Mouse (Mus musculus) MEL (cell line): ENCODE data around the gene Clk2. TPM values are rescaled to one million over a fixed set of nuclear protein-coding genes. Genes with fewer than 3 reads are reported as not detected.
A peak's percentile ranks its signal among the peaks of the same experiment; 100 is the strongest.

Experiments
- DNase-seq: peaks from one replicate; pipeline ENCODE4 v3.0.0; 2011; ENCODE audit warnings: low read depth, low spot score
- H3K27ac ChIP-seq: 2 replicates; pipeline ENCODE4 v1.5.1; 2012; ENCODE audit warnings: low read depth, mild to moderate bottlenecking, control low read depth, low read length, moderate library complexity; ENCODE audit not compliant: control insufficient read depth
- H3K27me3 ChIP-seq, 2 experiments: fragments of 150-350 bp in 1 of 2; sonication (generic) in 1 of 2; 2 replicates each; pipeline ENCODE4 v1.6.1; 2012; ENCODE audit warnings: low read length in 2 of 2, mild to moderate bottlenecking in 2 of 2, improper control_type of control experiment in 1 of 2, moderate library complexity in 1 of 2; ENCODE audit not compliant: insufficient read depth in 2 of 2, control insufficient read depth in 1 of 2
- H3K36me3 ChIP-seq, 2 experiments: 2 replicates each; pipeline ENCODE4 v1.6.1; 2012 to 2014; ENCODE audit warnings: low read length in 2 of 2, improper control_type of control experiment in 1 of 2, inconsistent platforms in 1 of 2, mild to moderate bottlenecking in 1 of 2; ENCODE audit not compliant: insufficient read depth in 2 of 2, control insufficient read depth in 1 of 2
- H3K4me1 ChIP-seq, 2 experiments: fragments of 150-350 bp in 1 of 2; sonication (generic) in 1 of 2; 2 replicates each; pipeline ENCODE4 v1.6.1; 2012; ENCODE audit warnings: low read length in 2 of 2, improper control_type of control experiment in 1 of 2, mild to moderate bottlenecking in 1 of 2; ENCODE audit not compliant: insufficient read depth in 2 of 2, control insufficient read depth in 1 of 2
- H3K4me3 ChIP-seq, 2 experiments: fragments of 150-350 bp in 1 of 2; sonication (generic) in 1 of 2; 2 replicates each; pipeline ENCODE4 v1.5.1; 2012; ENCODE audit warnings: low read depth in 2 of 2, low read length in 2 of 2, mild to moderate bottlenecking in 2 of 2, moderate library complexity in 2 of 2, control low read depth in 1 of 2, improper control_type of control experiment in 1 of 2; ENCODE audit not compliant: control insufficient read depth in 1 of 2, insufficient read depth in 1 of 2
- H3K79me2 ChIP-seq: 2 replicates; pipeline ENCODE4 v1.6.1; 2012; ENCODE audit warnings: mild to moderate bottlenecking, low read length, moderate library complexity; ENCODE audit not compliant: control insufficient read depth, poor library complexity, insufficient read depth
- H3K9ac ChIP-seq: 2 replicates; pipeline ENCODE4 v1.6.1; 2012; ENCODE audit warnings: low read depth, mild to moderate bottlenecking, control low read depth, low read length, moderate library complexity; ENCODE audit not compliant: control insufficient read depth, poor library complexity, severe bottlenecking
- H3K9me3 ChIP-seq: fragments of 150-350 bp; sonication (generic); replicated peaks from 2 replicates; pipeline ENCODE4 v1.6.1; 2012; ENCODE audit warnings: mild to moderate bottlenecking, low read length, improper control_type of control experiment, moderate library complexity; ENCODE audit not compliant: insufficient read depth
- BHLHE40 ChIP-seq: IDR thresholded peaks from 2 replicates; pipeline ENCODE4 v1.6.1; 2012; ENCODE audit warnings: low read depth, mild to moderate bottlenecking, inconsistent platforms, low read length, improper control_type of control experiment, borderline replicate concordance
- CHD1 ChIP-seq: IDR thresholded peaks from 2 replicates; pipeline ENCODE4 v1.6.1; 2012; ENCODE audit warnings: low read depth, mild to moderate bottlenecking, inconsistent platforms, low read length, improper control_type of control experiment
- CHD2 ChIP-seq: IDR thresholded peaks from 2 replicates; pipeline ENCODE4 v1.6.1; 2011; ENCODE audit warnings: low read length, improper control_type of control experiment
- CTCF ChIP-seq, 3 experiments: IDR thresholded peaks in 2 of 3; conservative IDR thresholded peaks in 1 of 3; 2 replicates each; pipeline ENCODE4 v1.5.1; 2011 to 2012; ENCODE audit warnings: low read length in 3 of 3, low read depth in 2 of 3, mild to moderate bottlenecking in 2 of 3, improper control_type of control experiment in 1 of 3, inconsistent platforms in 1 of 3, mixed read lengths in 1 of 3, moderate library complexity in 1 of 3; ENCODE audit not compliant: control insufficient read depth in 1 of 3, insufficient read depth in 1 of 3, poor library complexity in 1 of 3, severe bottlenecking in 1 of 3
- E2F4 ChIP-seq: IDR thresholded peaks from 2 replicates; pipeline ENCODE4 v1.6.1; 2011; ENCODE audit warnings: low read depth, low read length, improper control_type of control experiment, borderline replicate concordance
- ELF1 ChIP-seq: IDR thresholded peaks from 2 replicates; pipeline ENCODE4 v1.6.1; 2014; ENCODE audit warnings: low read depth, mild to moderate bottlenecking, inconsistent platforms, low read length, improper control_type of control experiment, moderate library complexity
- EP300 ChIP-seq, 2 experiments: IDR thresholded peaks; 2 replicates each; pipeline ENCODE4 v1.6.1; 2011; ENCODE audit warnings: improper control_type of control experiment in 2 of 2, low read length in 2 of 2, low read depth in 1 of 2, mild to moderate bottlenecking in 1 of 2
- ETS1 ChIP-seq: IDR thresholded peaks from 2 replicates; pipeline ENCODE4 v1.6.1; 2012; ENCODE audit warnings: low read depth, mild to moderate bottlenecking, inconsistent platforms, low read length, improper control_type of control experiment, moderate library complexity
- GABPA ChIP-seq: IDR thresholded peaks from 2 replicates; pipeline ENCODE4 v1.6.1; 2012; ENCODE audit warnings: low read depth, mild to moderate bottlenecking, inconsistent platforms, low read length, improper control_type of control experiment, moderate library complexity
- GATA1 ChIP-seq: IDR thresholded peaks from 2 replicates; pipeline ENCODE4 v1.6.1; 2011; ENCODE audit warnings: low read depth, low read length, improper control_type of control experiment
- HCFC1 ChIP-seq: IDR thresholded peaks from 2 replicates; pipeline ENCODE4 v1.6.1; 2012; ENCODE audit warnings: low read depth, mild to moderate bottlenecking, inconsistent platforms, low read length, improper control_type of control experiment, moderate library complexity
- JUND ChIP-seq: IDR thresholded peaks from 2 replicates; pipeline ENCODE4 v1.6.1; 2011; ENCODE audit warnings: low read depth, mild to moderate bottlenecking, improper control_type of control experiment, low read length
- KAT2A ChIP-seq: conservative IDR thresholded peaks from 2 replicates; pipeline ENCODE4 v1.6.1; 2012; ENCODE audit warnings: low read depth, low read length, improper control_type of control experiment, inconsistent platforms
- MAFK ChIP-seq: IDR thresholded peaks from 2 replicates; pipeline ENCODE4 v1.6.1; 2011; ENCODE audit warnings: low read depth, mild to moderate bottlenecking, low read length, improper control_type of control experiment, borderline replicate concordance
- MAX ChIP-seq: IDR thresholded peaks from 2 replicates; pipeline ENCODE4 v1.6.1; 2011; ENCODE audit warnings: low read length, improper control_type of control experiment
- MEF2A ChIP-seq: IDR thresholded peaks from 2 replicates; pipeline ENCODE4 v1.6.1; 2014; ENCODE audit warnings: low read depth, mild to moderate bottlenecking, inconsistent platforms, low read length, improper control_type of control experiment; ENCODE audit not compliant: poor library complexity, insufficient replicate concordance, severe bottlenecking; ENCODE audit errors: extremely low read depth
- MXI1 ChIP-seq: IDR thresholded peaks from 2 replicates; pipeline ENCODE4 v1.6.1; 2011; ENCODE audit warnings: mild to moderate bottlenecking, low read depth, low read length, improper control_type of control experiment
- MYB ChIP-seq: IDR thresholded peaks from 2 replicates; pipeline ENCODE4 v1.6.1; 2011; ENCODE audit warnings: mild to moderate bottlenecking, low read depth, low read length, improper control_type of control experiment
- MYC ChIP-seq: IDR thresholded peaks from 2 replicates; pipeline ENCODE4 v1.6.1; 2011; ENCODE audit warnings: low read depth, mild to moderate bottlenecking, low read length, improper control_type of control experiment, moderate library complexity
- NELFE ChIP-seq: IDR thresholded peaks from 2 replicates; pipeline ENCODE4 v1.6.1; 2011; ENCODE audit warnings: low read depth, low read length, improper control_type of control experiment
- NRF1 ChIP-seq: IDR thresholded peaks from 2 replicates; pipeline ENCODE4 v1.6.1; 2014; ENCODE audit warnings: low read depth, mild to moderate bottlenecking, inconsistent platforms, low read length, improper control_type of control experiment, moderate library complexity; ENCODE audit not compliant: poor library complexity, insufficient read depth, severe bottlenecking
- POLR2A ChIP-seq, 2 experiments: IDR thresholded peaks; 2 replicates each; pipeline ENCODE4 v1.6.1; 2011 to 2012; ENCODE audit warnings: low read length in 2 of 2, mild to moderate bottlenecking in 2 of 2, control low read depth in 1 of 2, improper control_type of control experiment in 1 of 2, low read depth in 1 of 2, moderate library complexity in 1 of 2; ENCODE audit not compliant: control insufficient read depth in 1 of 2, insufficient read depth in 1 of 2, poor library complexity in 1 of 2
- POLR2AphosphoS2 ChIP-seq: IDR thresholded peaks from 2 replicates; pipeline ENCODE4 v1.6.1; 2011; ENCODE audit warnings: low read length, improper control_type of control experiment
- POLR2AphosphoS5 ChIP-seq: IDR thresholded peaks from 2 replicates; pipeline ENCODE4 v1.6.1; 2012; ENCODE audit warnings: low read depth, borderline replicate concordance, mild to moderate bottlenecking, inconsistent platforms, low read length, moderate library complexity, mixed read lengths
- RAD21 ChIP-seq: IDR thresholded peaks from 2 replicates; pipeline ENCODE4 v1.6.1; 2011; ENCODE audit warnings: mild to moderate bottlenecking, low read depth, low read length, improper control_type of control experiment
- RCOR1 ChIP-seq: IDR thresholded peaks from 2 replicates; pipeline ENCODE4 v1.6.1; 2012; ENCODE audit warnings: low read depth, mild to moderate bottlenecking, inconsistent platforms, low read length, improper control_type of control experiment
- SIN3A ChIP-seq: IDR thresholded peaks from 2 replicates; pipeline ENCODE4 v1.6.1; 2012; ENCODE audit warnings: low read length, improper control_type of control experiment, inconsistent platforms
- SMC3 ChIP-seq: IDR thresholded peaks from 2 replicates; pipeline ENCODE4 v1.6.1; 2011; ENCODE audit warnings: low read depth, low read length, improper control_type of control experiment
- TAL1 ChIP-seq: IDR thresholded peaks from 2 replicates; pipeline ENCODE4 v1.6.1; 2012; ENCODE audit warnings: mild to moderate bottlenecking, inconsistent platforms, low read length, moderate library complexity, mixed read lengths
- TBP ChIP-seq: IDR thresholded peaks from 2 replicates; pipeline ENCODE4 v1.8.0; 2011; ENCODE audit warnings: low read depth, low read length, improper control_type of control experiment
- TCF12 ChIP-seq: IDR thresholded peaks from 2 replicates; pipeline ENCODE4 v1.6.1; 2014; ENCODE audit warnings: low read depth, mild to moderate bottlenecking, inconsistent platforms, low read length, improper control_type of control experiment, moderate library complexity
- UBTF ChIP-seq: IDR thresholded peaks from 2 replicates; pipeline ENCODE4 v1.6.1; 2012; ENCODE audit warnings: low read depth, mild to moderate bottlenecking, inconsistent platforms, low read length, improper control_type of control experiment, moderate library complexity, borderline replicate concordance; ENCODE audit not compliant: insufficient read depth
- USF1 ChIP-seq: IDR thresholded peaks from 2 replicates; pipeline ENCODE4 v1.6.1; 2014; ENCODE audit warnings: low read depth, mild to moderate bottlenecking, inconsistent platforms, low read length, improper control_type of control experiment, moderate library complexity
- USF2 ChIP-seq, 2 experiments: IDR thresholded peaks; 2 replicates each; pipeline ENCODE4 v1.6.1; 2011 to 2012; ENCODE audit warnings: improper control_type of control experiment in 2 of 2, low read length in 2 of 2, borderline replicate concordance in 1 of 2, inconsistent platforms in 1 of 2, low read depth in 1 of 2, mild to moderate bottlenecking in 1 of 2; ENCODE audit not compliant: insufficient read depth in 1 of 2
- ZC3H11A ChIP-seq: IDR thresholded peaks from 2 replicates; pipeline ENCODE4 v1.6.1; 2012; ENCODE audit warnings: low read depth, mild to moderate bottlenecking, inconsistent platforms, low read length, improper control_type of control experiment
- ZKSCAN1 ChIP-seq: IDR thresholded peaks from 2 replicates; pipeline ENCODE4 v1.6.1; 2012; ENCODE audit warnings: low read depth, mild to moderate bottlenecking, inconsistent platforms, low read length, improper control_type of control experiment, moderate library complexity
- ZMIZ1 ChIP-seq: IDR thresholded peaks from 2 replicates; pipeline ENCODE4 v1.6.1; 2012; ENCODE audit warnings: low read depth, mild to moderate bottlenecking, inconsistent platforms, low read length, improper control_type of control experiment, moderate library complexity
- ZNF384 ChIP-seq: IDR thresholded peaks from 2 replicates; pipeline ENCODE4 v1.6.1; 2012; ENCODE audit warnings: low read depth, mild to moderate bottlenecking, inconsistent platforms, low read length, improper control_type of control experiment
- polyA plus RNA-seq, 2 experiments: library from polyadenylated mRNA; stranded (reverse) in 1 of 2; unstranded in 1 of 2; fragments of >175 nt in 1 of 2; fragments of >200 nt in 1 of 2; gene quantifications; 2 replicates each; pipeline versions ENCODE4 v1.2.1 to v1.2.4; 2012; ENCODE audit warnings: low replicate concordance in 2 of 2, low read depth in 1 of 2; ENCODE audit not compliant: insufficient read length in 2 of 2, insufficient read depth in 1 of 2, missing spikeins in 1 of 2
- total RNA-seq: library from RNA; depleted of rRNA; stranded (reverse); fragments of 300-350 nt; gene quantifications from 2 replicates; pipeline ENCODE4 v1.2.3, GENCODE M21; 2012

Clk2 gene
- total and polyA plus RNA-seq, 3 experiments, result 28.2 to 138 (median 83.6) TPM

DNA sequence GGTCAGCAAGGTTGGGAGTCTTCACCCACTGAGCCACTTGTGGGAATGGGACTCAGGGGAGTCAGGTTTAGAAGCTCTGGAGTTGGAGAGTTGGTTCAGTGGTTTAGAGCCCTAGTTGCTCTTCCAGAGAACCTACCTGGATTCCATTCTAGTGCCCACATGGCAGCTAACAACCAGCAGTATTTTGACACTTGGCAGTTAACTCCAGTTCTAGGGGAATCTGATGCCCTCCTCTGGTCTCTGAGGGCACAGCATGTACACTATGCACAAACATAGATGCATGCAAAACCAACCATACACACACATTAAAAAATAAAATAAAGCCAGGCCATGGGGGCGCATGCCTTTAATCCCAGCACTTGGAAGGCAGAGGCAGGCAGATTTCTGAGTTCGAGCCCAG is 29.3 kb downstream of the Clk2 start:
- Histone ChIP-seq H3K79me2 (no peaks in the 10 kb centered on the region; the same call in 1 of the 2 replicates), H3K27me3 (no peaks in the 10 kb centered on the region), H3K9me3 (no peaks in the 10 kb centered on the region), H3K27ac (no peak overlapping the region), H3K4me1 (peaks cover 26 to 36% of the 10 kb centered on the region in 2 experiments), H3K36me3 (peaks cover 0 to 32% of the 10 kb centered on the region in 2 experiments; a peak in 2 of 4 replicates), H3K4me3 (no peak overlapping the region), H3K9ac (no peak overlapping the region)
- peak; percentile 81 for DNase-seq
- TF ChIP-seq JUND (no peak), UBTF (no peak), POLR2AphosphoS5 (no peak), TBP (no peak), GABPA (no peak), MYB (no peak), MEF2A (no peak), TAL1 (no peak), E2F4 (no peak), ETS1 (0 out of 2 replicates have a peak, but pooled peaks have one; percentile 27), ZNF384 (peak; percentile 39; the same call in 1 of the 2 replicates), SIN3A (peak; percentile 87), HCFC1 (no peak), SMC3 (peak; percentile 93), ZKSCAN1 (no peak), EP300 (IDR thresholded peaks at IDR 0.05; ENCODE audit: low read depth in 1 of 2, low read length in 2 of 2) (no peak), POLR2AphosphoS2 (no peak), ELF1 (no peak), MAX (peak; percentile 76), ZC3H11A (peak; percentile 75), CHD2 (no peak), USF2 (IDR thresholded peaks at IDR 0.05; ENCODE audit: borderline replicate concordance in 1 of 2, insufficient read depth in 1 of 2, low read depth in 1 of 2, low read length in 2 of 2) (no peak), GATA1 (no peak), USF1 (no peak), CTCF (IDR thresholded peaks at IDR 0.05 in 2 of 3, conservative IDR thresholded peaks at IDR 0.05 in 1 of 3; ENCODE audit: control insufficient read depth in 1 of 3, insufficient read depth in 1 of 3, low read depth in 2 of 3, low read length in 3 of 3, poor library complexity in 1 of 3, severe bottlenecking in 1 of 3) (peak; percentile 50 to 87 (median 68)), MAFK (no peak), RCOR1 (no peak), ZMIZ1 (no peak), BHLHE40 (no peak), MXI1 (peak; percentile 90), RAD21 (peak; percentile 84), NRF1 (no peak), TCF12 (no peak), NELFE (no peak), MYC (peak; percentile 74), POLR2A (IDR thresholded peaks at IDR 0.05; ENCODE audit: control insufficient read depth in 1 of 2, insufficient read depth in 1 of 2, low read depth in 1 of 2, low read length in 2 of 2, poor library complexity in 1 of 2) (no peak), CHD1 (no peak), KAT2A (no peak)
